Mouse (Mus musculus): ENCODE data around the gene Hmg20b. TPM values are rescaled to one million over a fixed set of nuclear protein-coding genes. Genes with fewer than 3 reads are reported as not detected.

The Hmg20b gene
- polyA plus RNA-seq, 1 experiment from 2014 or later: 69.0 TPM

GRCm38 (mm10) chr10:81318589-81319329 is 31.5 kb downstream of the Hmg20b start:
- Histone ChIP-seq H3K36me3 (ENCODE audit: control insufficient read depth, insufficient read depth, low read length) (peaks cover 16% of the 10 kb centered on the region), H3K4me2 (ENCODE audit: low read depth, low read length) (peak overlapping the region; percentile 57), H3K27ac (ENCODE audit: low read length) (peak overlapping the region; percentile 94; the same call in 1 of the 2 replicates)

DNA sequence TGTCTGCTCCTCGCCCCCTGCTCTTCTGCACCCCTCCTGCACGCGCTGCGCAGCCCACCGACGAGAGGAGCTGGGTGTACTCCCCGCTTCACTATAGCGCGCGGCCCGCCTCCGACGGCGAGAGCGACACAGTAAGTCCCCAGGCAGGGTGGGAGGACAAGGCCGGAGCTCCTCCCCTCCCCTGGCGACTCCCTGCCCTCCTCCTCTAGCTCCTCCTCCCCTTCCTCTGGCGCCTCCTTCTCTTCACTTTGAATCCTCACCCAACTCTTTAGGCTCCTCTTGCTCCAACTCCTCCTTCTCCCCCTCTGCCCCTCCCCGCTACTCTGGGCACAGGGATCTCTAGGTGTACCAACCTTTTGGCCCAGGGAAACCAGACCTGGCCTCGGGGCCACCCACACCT is 33.0 kb downstream of the Hmg20b start:
- Histone ChIP-seq H3K27me3 (replicated peaks; ENCODE audit: control insufficient read depth, insufficient read depth, low read length) (no peaks in the 10 kb centered on the region), H3K27ac (ENCODE audit: low read length) (peak overlapping the region; percentile 76)
- 18% methylated on average over 20 of the region's 20 CpGs for WGBS

More at GRCm38 (mm10) chr10:81318589-81319329, 31.5 kb downstream of the Hmg20b start:
- H3K4me3 ChIP-seq (ENCODE audit: low read length): no peak overlapping the region
- no peaks in the 10 kb centered on the region for H3K27me3 ChIP-seq (replicated peaks; ENCODE audit: control insufficient read depth, insufficient read depth, low read length)
- H3K9me3 ChIP-seq (ENCODE audit: control insufficient read depth, low read length): no peaks in the 10 kb centered on the region
- H3K4me1 ChIP-seq (ENCODE audit: control insufficient read depth, insufficient read depth, low read length): peaks cover 46% of the 10 kb centered on the region
- peak overlapping the region; percentile 72 for H3K9ac ChIP-seq (ENCODE audit: low read depth, low read length)
- ATAC-seq: no peak
- WGBS: 93% methylated on average over 13 of the region's 13 CpGs

DNA sequence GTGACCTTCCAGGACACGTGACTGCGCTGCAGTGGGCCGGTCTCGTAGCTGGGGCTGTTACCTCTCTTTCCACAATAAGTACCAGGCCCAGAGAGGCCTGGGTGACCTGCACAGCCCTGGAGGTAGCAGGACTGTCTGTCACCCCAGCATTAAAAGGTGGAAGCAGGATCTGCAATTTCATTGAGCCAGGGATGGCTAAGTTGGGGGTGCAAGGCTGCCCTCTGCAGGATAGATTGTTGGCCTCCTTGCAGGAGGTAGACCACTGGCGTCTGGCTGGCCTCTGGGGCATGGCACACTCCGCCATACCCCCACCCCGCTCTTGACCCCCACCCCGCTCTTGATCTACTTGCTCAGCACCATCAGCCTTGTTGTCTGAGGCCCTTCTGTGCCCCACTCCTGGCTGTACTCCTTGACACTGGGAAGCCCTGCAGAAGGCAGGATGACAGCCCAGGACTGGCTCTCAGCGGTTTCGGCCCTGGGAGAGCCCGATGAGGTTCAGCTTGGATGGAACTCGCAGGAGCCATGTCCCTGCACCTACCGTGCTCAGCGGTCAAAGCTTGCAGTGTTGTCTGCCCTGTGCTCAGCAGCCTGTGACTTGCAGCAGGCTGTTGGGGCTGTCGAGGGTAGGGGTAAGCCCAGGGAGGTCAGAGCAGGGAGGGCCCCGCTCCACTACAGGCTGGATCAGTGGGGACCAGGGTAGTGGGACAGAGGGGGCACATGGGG is 33.8 kb downstream of the Hmg20b start:
- Histone ChIP-seq H3K9me3 (ENCODE audit: control insufficient read depth, low read length) (no peaks in the 10 kb centered on the region), H3K4me1 (ENCODE audit: control insufficient read depth, insufficient read depth, low read length) (peaks cover 35% of the 10 kb centered on the region), H3K27me3 (replicated peaks; ENCODE audit: control insufficient read depth, insufficient read depth, low read length) (no peaks in the 10 kb centered on the region), H3K4me3 (ENCODE audit: low read length) (peak overlapping the region; percentile 43), H3K4me2 (ENCODE audit: low read depth, low read length) (peak overlapping the region; percentile 67), H3K9ac (ENCODE audit: low read depth, low read length) (peak overlapping the region; percentile 70), H3K36me3 (ENCODE audit: control insufficient read depth, insufficient read depth, low read length) (peaks cover 17% of the 10 kb centered on the region), H3K27ac (ENCODE audit: low read length) (peak overlapping the region; percentile 23)
- ATAC-seq: no peak
- 52% methylated on average over 16 of the region's 16 CpGs for WGBS

More for the DNA sequence above, 33.0 kb downstream of the Hmg20b start:
- ATAC-seq: peak; percentile 14
- H3K9ac ChIP-seq (ENCODE audit: low read depth, low read length): peak overlapping the region; percentile 70
- peak overlapping the region; percentile 67 for H3K4me2 ChIP-seq (ENCODE audit: low read depth, low read length)
- peak overlapping the region; percentile 43 for H3K4me3 ChIP-seq (ENCODE audit: low read length)
- H3K9me3 ChIP-seq (ENCODE audit: control insufficient read depth, low read length): no peaks in the 10 kb centered on the region
- H3K36me3 ChIP-seq (ENCODE audit: control insufficient read depth, insufficient read depth, low read length): peaks cover 14% of the 10 kb centered on the region
- H3K4me1 ChIP-seq (ENCODE audit: control insufficient read depth, insufficient read depth, low read length): peaks cover 42% of the 10 kb centered on the region

DNA sequence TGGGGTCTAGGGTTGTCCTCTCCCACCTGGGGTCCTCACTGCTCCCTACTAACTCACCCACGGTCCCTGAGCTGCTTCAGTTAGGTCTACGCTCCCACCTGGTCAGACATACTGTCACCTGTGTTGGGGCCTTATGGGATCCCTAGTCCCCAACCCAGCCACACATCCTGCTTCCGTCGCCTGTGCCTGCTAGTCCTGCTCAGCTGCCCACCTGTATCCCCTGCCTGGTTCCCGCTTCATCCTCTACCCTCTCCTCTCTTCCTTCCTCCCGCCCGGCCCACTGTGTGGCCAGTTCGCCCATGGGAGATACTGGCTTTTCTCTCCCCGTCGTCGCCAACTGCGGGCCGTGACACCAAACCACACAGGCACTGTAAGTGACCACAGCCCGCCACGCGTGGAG is 34.7 kb downstream of the Hmg20b start:
- no peak overlapping the region for H3K4me2 ChIP-seq (ENCODE audit: low read depth, low read length)
- ATAC-seq: no peak
- no peaks in the 10 kb centered on the region for H3K9me3 ChIP-seq (ENCODE audit: control insufficient read depth, low read length)
- H3K27ac ChIP-seq (ENCODE audit: low read length): no peak overlapping the region
- H3K27me3 ChIP-seq (replicated peaks; ENCODE audit: control insufficient read depth, insufficient read depth, low read length): no peaks in the 10 kb centered on the region
- H3K36me3 ChIP-seq (ENCODE audit: control insufficient read depth, insufficient read depth, low read length): peaks cover 21% of the 10 kb centered on the region
- 91% methylated on average over 16 of the region's 16 CpGs for WGBS
- peaks cover 35% of the 10 kb centered on the region for H3K4me1 ChIP-seq (ENCODE audit: control insufficient read depth, insufficient read depth, low read length)
- no peak overlapping the region for H3K9ac ChIP-seq (ENCODE audit: low read depth, low read length)
- no peak overlapping the region for H3K4me3 ChIP-seq (ENCODE audit: low read length)

DNA sequence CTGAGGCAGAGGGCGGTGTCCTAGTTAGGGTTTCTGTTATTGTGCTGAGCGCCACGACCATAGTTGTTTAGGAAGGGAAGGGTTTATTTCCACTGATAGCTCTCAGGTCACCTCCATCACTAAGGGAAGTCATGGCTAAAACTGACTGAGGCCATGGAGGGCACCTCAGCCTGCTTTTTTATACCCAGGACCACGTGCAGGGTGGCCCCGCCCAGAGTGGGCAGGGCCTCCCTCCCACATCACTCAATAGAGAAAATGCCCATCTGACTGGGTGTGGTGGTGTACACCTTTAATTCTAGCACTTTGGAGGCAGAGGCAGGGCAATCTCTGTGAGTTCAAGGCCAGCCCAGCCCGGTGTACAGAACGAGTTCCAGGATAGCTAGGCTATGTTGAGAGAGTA is 36.1 kb downstream of the Hmg20b start:
- Histone ChIP-seq H3K4me1 (ENCODE audit: control insufficient read depth, insufficient read depth, low read length) (peaks cover 30% of the 10 kb centered on the region), H3K36me3 (ENCODE audit: control insufficient read depth, insufficient read depth, low read length) (peaks cover 21% of the 10 kb centered on the region), H3K27me3 (replicated peaks; ENCODE audit: control insufficient read depth, insufficient read depth, low read length) (no peaks in the 10 kb centered on the region), H3K9ac (ENCODE audit: low read depth, low read length) (no peak overlapping the region), H3K27ac (ENCODE audit: low read length) (no peak overlapping the region), H3K9me3 (ENCODE audit: control insufficient read depth, low read length) (no peaks in the 10 kb centered on the region), H3K4me3 (ENCODE audit: low read length) (no peak overlapping the region), H3K4me2 (ENCODE audit: low read depth, low read length) (no peak overlapping the region)
- 78% methylated on average over 7 of the region's 7 CpGs for WGBS
- ATAC-seq: no peak

- Histone ChIP-seq H3K4me1 (ENCODE audit: control insufficient read depth, insufficient read depth, low read length) (peaks cover 24% of the 10 kb centered on the region), H3K4me2 (ENCODE audit: low read depth, low read length) (no peak overlapping the region), H3K36me3 (ENCODE audit: control insufficient read depth, insufficient read depth, low read length) (peaks cover 24% of the 10 kb centered on the region), H3K9me3 (ENCODE audit: control insufficient read depth, low read length) (no peaks in the 10 kb centered on the region), H3K4me3 (ENCODE audit: low read length) (no peak overlapping the region), H3K9ac (ENCODE audit: low read depth, low read length) (no peak overlapping the region), H3K27ac (ENCODE audit: low read length) (no peak overlapping the region), H3K27me3 (replicated peaks; ENCODE audit: control insufficient read depth, insufficient read depth, low read length) (no peaks in the 10 kb centered on the region)
- no peak for ATAC-seq
- 89% methylated on average over 13 of the region's 13 CpGs for WGBS
Measured at GRCm38 (mm10) chr10:81313581-81313980, 36.7 kb downstream of the Hmg20b start.

DNA sequence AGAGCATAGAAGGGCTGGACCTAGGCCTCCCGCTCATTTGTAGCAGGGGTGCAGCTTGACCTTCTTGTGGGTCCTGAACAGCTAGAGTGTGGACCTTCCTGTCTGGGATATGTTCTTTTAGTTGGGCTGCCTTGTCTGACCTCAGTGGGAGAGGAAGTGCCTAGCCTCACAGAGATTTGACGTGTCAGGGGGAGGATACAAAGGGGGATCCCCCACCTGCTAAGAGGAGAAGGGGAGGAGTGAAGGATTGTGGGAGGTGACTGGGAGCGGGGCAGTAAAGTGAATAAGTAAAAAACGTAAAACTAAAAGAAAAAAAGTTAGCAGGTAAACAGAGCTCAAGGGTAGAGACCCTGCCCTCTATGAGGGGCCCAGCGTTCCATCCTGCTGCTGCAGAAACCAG is 40.7 kb downstream of the Hmg20b start:
- H3K4me1 ChIP-seq (ENCODE audit: control insufficient read depth, insufficient read depth, low read length): peaks cover 5% of the 10 kb centered on the region; the same call in 1 of the 2 replicates
- 91% methylated on average over 5 of the region's 5 CpGs for WGBS
- no peak overlapping the region for H3K4me2 ChIP-seq (ENCODE audit: low read depth, low read length)
- no peak overlapping the region for H3K9ac ChIP-seq (ENCODE audit: low read depth, low read length)
- H3K36me3 ChIP-seq (ENCODE audit: control insufficient read depth, insufficient read depth, low read length): peaks cover 39% of the 10 kb centered on the region
- no peaks in the 10 kb centered on the region for H3K9me3 ChIP-seq (ENCODE audit: control insufficient read depth, low read length)
- H3K27me3 ChIP-seq (replicated peaks; ENCODE audit: control insufficient read depth, insufficient read depth, low read length): no peaks in the 10 kb centered on the region
- ATAC-seq: no peak
- H3K4me3 ChIP-seq (ENCODE audit: low read length): no peak overlapping the region
- H3K27ac ChIP-seq (ENCODE audit: low read length): no peak overlapping the region

GRCm38 (mm10) chr10:81306837-81307682 is 43.2 kb downstream of the Hmg20b start:
- peaks cover 28% of the 10 kb centered on the region for H3K4me1 ChIP-seq (ENCODE audit: control insufficient read depth, insufficient read depth, low read length)
- no peaks in the 10 kb centered on the region for H3K9me3 ChIP-seq (ENCODE audit: control insufficient read depth, low read length)
- H3K4me2 ChIP-seq (ENCODE audit: low read depth, low read length): no peak overlapping the region
- H3K9ac ChIP-seq (ENCODE audit: low read depth, low read length): no peak overlapping the region
- ATAC-seq: no peak
- H3K36me3 ChIP-seq (ENCODE audit: control insufficient read depth, insufficient read depth, low read length): peaks cover 30% of the 10 kb centered on the region
- WGBS: 92% methylated on average over 21 of the region's 21 CpGs
- no peaks in the 10 kb centered on the region for H3K27me3 ChIP-seq (replicated peaks; ENCODE audit: control insufficient read depth, insufficient read depth, low read length)
- H3K27ac ChIP-seq (ENCODE audit: low read length): no peak overlapping the region
- no peak overlapping the region for H3K4me3 ChIP-seq (ENCODE audit: low read length)

DNA sequence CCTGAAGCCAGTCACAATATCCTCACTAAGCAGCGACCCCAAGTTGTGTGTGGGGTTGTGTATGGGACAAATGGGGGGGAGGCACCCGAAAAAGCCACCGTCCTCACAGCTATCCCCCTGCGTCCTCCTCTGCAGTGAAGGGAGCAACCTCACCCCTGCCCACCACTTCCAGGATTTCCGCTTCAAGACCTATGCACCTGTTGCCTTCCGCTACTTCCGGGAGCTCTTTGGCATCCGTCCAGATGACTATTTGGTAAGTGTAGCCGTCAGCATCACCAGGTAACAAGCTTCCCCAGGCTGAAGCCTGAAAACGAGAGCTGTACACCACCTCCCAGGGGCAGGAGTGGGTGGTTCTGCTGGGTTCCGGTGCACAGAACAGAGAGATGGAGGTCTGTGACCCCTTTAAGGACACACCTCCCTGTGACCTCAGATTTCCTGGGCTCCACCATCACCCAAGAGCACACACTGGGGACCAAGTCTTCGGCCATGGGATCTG is 44.1 kb downstream of the Hmg20b start:
- Histone ChIP-seq H3K36me3 (ENCODE audit: control insufficient read depth, insufficient read depth, low read length) (peaks cover 27% of the 10 kb centered on the region), H3K9ac (ENCODE audit: low read depth, low read length) (no peak overlapping the region), H3K27ac (ENCODE audit: low read length) (no peak overlapping the region), H3K4me1 (ENCODE audit: control insufficient read depth, insufficient read depth, low read length) (peaks cover 33% of the 10 kb centered on the region), H3K4me2 (ENCODE audit: low read depth, low read length) (no peak overlapping the region), H3K27me3 (replicated peaks; ENCODE audit: control insufficient read depth, insufficient read depth, low read length) (no peaks in the 10 kb centered on the region), H3K9me3 (ENCODE audit: control insufficient read depth, low read length) (no peaks in the 10 kb centered on the region), H3K4me3 (ENCODE audit: low read length) (no peak overlapping the region)
- ATAC-seq: no peak
- whole genome bisulfite sequencing: 91% methylated on average over 12 of the region's 12 CpGs

Data from intestine, embryonic 16.5 days (tissue).